Mouse (Mus musculus) fat pad, adult 2 months (tissue): ENCODE measurements at regions not wholly inside any gene's neighbourhood (a gene's known extent, or its start where the extent isn't known, plus 50 kb on each side); places are given as distances from the start of the nearest gene placed in this dataset.
A peak's percentile ranks its signal among the peaks of the same experiment; 100 is the strongest.

Experiments
- DNase-seq: peaks from one replicate; pipeline ENCODE4 v3.0.0-alpha.2; 2011; ENCODE audit warnings: low read depth, low spot score; ENCODE audit errors: extremely low read depth

DNA sequence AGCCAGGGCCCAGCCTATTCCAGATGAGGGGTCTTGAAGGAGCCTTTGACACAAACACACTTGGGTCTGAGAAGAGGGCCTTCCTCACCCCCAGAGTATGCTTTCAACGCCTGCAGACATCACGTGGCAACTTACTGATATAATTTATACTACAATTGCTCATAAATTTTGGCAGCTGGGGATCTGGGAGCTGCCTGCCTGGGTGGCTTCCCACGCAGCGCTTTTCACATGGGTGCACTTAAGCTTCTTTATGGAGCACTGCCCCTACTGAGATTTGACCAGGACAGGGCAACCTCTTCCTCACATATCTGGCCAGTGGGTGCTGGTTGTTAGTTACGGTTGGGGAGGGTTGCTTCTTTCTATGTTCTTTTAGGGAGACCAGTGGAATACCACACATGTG is 61.6 kb downstream of the Spesp1 start:
- no peak for DNase-seq

DNA sequence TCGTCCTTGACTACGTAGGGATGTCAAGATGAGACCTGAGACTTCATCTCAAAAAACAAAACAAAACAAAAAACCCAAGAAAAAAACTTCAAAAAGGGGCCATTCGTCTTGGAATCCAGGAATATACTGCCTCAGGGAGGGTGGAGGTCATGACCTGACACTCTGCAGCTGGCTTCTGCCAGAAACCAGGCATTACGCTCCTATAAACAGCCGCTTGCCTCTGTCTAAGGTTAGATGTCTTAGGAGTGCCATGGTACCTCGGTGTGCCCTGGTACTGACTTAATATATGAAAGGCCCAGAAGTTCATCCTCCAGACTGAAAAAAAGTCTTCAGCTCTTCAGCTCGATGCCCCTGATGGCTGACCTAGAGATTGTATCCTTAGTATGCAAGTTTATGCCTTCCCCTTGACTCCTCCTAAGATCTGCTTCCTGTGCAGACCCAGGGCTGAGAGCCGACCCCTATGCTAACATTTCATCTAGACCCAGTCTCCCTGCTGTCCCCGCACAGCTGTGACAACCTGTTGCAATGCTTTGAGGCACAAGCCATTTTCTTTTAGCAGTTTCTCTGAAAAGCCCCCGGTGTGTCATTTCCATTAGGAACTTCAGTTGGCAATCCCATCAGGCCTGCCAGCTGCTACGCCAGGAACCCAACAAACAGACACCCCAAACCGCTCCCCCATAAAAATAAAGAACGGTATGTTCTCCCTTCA is 66.7 kb downstream of the Spesp1 start:
- DNase-seq: no peak

- DNase-seq: no peak
Measured at GRCm38 (mm10) chr9:62214546-62214945, 67.5 kb downstream of the Spesp1 start.

- DNase-seq: no peak
Measured at GRCm38 (mm10) chr9:62212615-62213014, 69.4 kb downstream of the Spesp1 start.

DNA sequence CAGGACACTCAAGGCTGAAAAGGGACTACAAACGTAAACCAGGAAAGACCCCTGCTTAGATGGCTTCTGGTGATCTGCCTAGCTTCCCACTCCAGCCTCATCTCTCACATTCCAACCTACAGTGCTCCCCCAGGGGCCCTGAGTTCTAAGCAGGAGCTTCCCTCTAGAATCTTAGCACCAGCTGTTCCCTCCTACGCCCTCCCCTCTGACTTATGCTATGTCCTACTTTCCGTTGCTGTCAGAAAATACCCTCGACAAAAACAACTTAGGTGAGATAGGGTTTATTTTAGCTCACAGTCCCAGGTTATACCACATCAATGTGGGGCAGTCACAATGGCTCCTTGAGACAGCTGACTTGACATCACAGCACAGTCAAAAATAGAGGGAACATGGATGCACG is 71.2 kb downstream of the Spesp1 start:
- no peak for DNase-seq

- no peak for DNase-seq
Measured at GRCm38 (mm10) chr9:62208436-62208835, 73.6 kb downstream of the Spesp1 start.

GRCm38 (mm10) chr9:62205264-62205663 is 76.7 kb downstream of the Spesp1 start:
- DNase-seq: no peak

DNA sequence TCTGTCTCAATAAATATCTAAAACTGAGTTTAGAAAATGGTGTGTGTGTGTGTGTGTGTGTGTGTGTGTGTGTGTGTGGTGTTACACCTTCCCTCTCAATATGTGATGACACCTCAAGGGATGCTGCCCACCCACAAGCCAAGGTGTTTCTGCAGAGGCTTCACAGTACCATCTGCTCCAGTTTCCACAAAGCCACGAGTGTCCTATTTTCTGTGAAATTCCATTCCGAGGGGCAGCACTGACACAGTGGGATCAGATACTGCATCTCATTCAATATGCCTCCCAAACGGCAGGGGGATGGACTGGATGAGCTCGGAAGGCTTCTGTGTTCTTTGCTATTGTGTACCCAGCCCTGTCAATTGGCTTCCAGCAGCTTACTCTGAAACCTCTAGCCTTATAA is 78.5 kb downstream of the Spesp1 start:
- DNase-seq: no peak

GRCm38 (mm10) chr9:62202331-62202730 is 79.7 kb downstream of the Spesp1 start:
- DNase-seq: no peak

- DNase-seq: peak; percentile 54
Measured at GRCm38 (mm10) chr9:62197486-62197885, 75.0 kb upstream of the Glce start.

- no peak for DNase-seq
Measured at GRCm38 (mm10) chr9:62192424-62192892, 70.0 kb upstream of the Glce start.

GRCm38 (mm10) chr9:62190474-62190873 is 68.0 kb upstream of the Glce start:
- DNase-seq: no peak

- DNase-seq: no peak
Measured at GRCm38 (mm10) chr9:62188835-62189234, 66.4 kb upstream of the Glce start.

- DNase-seq: peak; percentile 14
Measured at GRCm38 (mm10) chr9:62188379-62188778, 65.9 kb upstream of the Glce start.

- no peak for DNase-seq
Measured at GRCm38 (mm10) chr9:62186886-62187285, 64.4 kb upstream of the Glce start.

GRCm38 (mm10) chr9:62185516-62186280 is 63.2 kb upstream of the Glce start:
- DNase-seq: no peak

- DNase-seq: no peak
Measured at GRCm38 (mm10) chr9:62181182-62181830, 58.9 kb upstream of the Glce start.

- no peak for DNase-seq
Measured at GRCm38 (mm10) chr9:62180456-62181181, 58.2 kb upstream of the Glce start.

- no peak for DNase-seq
Measured at GRCm38 (mm10) chr9:62174651-62175050, 52.2 kb upstream of the Glce start.
